Mouse (Mus musculus) mouse embryonic stem cell (cell line): ENCODE measurements around the gene Nutf2.

ENCODE experiments used
- in situ Hi-C, 2 experiments: fragments of 300-500 bp; cut with MboI; formaldehyde crosslinking; loops; 1 replicate in 1 of 2; 3 replicates in 1 of 2; pipeline ENCODE4 v1.14.3; 2019 to 2020; ENCODE audit warnings: low sequenced_read_pairs in 2 of 2, low pct_unique_long_range_greater_than_20kb in 1 of 2, mixed read lengths in 1 of 2; ENCODE audit not compliant: unreplicated experiment in 1 of 2

Nutf2 gene

GRCm38 (mm10) chr8:105853178-105853577 lies 7.2 kb upstream of the Nutf2 start, which contains the start of gene Cenpt:
Gene Cenpt (minus strand): TSS chr8:105853278.
- in situ Hi-C loops, result no loop called here

GRCm38 (mm10) chr8:105854303-105854702 lies 6.1 kb upstream of the Nutf2 start:
- in situ Hi-C loops, result no loop called here

- in situ Hi-C loops, result no loop called here
These were observed 5.6 kb upstream of the Nutf2 start, which contains the start of gene Thap11 for GRCm38 (mm10) chr8:105854715-105855216. Gene Thap11 (plus strand): TSS chr8:105855132.

- in situ Hi-C loops, result no loop called here
These were observed 4.9 kb upstream of the Nutf2 start for GRCm38 (mm10) chr8:105855248-105856167.

GRCm38 (mm10) chr8:105856168-105856835 lies 4.1 kb upstream of the Nutf2 start:
- in situ Hi-C loops, result no loop called here

GRCm38 (mm10) chr8:105858495-105858894 lies 1.9 kb upstream of the Nutf2 start:
- in situ Hi-C loops, result no loop called here

GRCm38 (mm10) chr8:105859314-105859713 lies 1.1 kb upstream of the Nutf2 start:
- in situ Hi-C loops, result no loop called here

GRCm38 (mm10) chr8:105861951-105862350 lies 1.6 kb downstream of the Nutf2 start:
- in situ Hi-C loops, result no loop called here

- in situ Hi-C loops, result no loop called here
These were observed 6.1 kb downstream of the Nutf2 start for GRCm38 (mm10) chr8:105866364-105867029.

- in situ Hi-C loops, result no loop called here
These were observed 13.9 kb downstream of the Nutf2 start for GRCm38 (mm10) chr8:105874301-105874700.

- in situ Hi-C loops, result no loop called here
These were observed 20.6 kb downstream of the Nutf2 start, which contains the start of gene Edc4 for GRCm38 (mm10) chr8:105880754-105881520. Gene Edc4 (plus strand): TSS chr8:105880881.

- in situ Hi-C loops, result no loop called here
These were observed 29.5 kb downstream of the Nutf2 start for GRCm38 (mm10) chr8:105889756-105890465.

- in situ Hi-C loops, result no loop called here
These were observed 30.5 kb downstream of the Nutf2 start for GRCm38 (mm10) chr8:105890870-105891269.

- in situ Hi-C loops, result no loop called here
These were observed 32.1 kb downstream of the Nutf2 start for GRCm38 (mm10) chr8:105892432-105892831.

- in situ Hi-C loops, result no loop called here
These were observed 33.0 kb downstream of the Nutf2 start, which contains the start of gene Nrn1l for GRCm38 (mm10) chr8:105893339-105893738. Gene Nrn1l (plus strand): TSS chr8:105893567.

- in situ Hi-C loops, result no loop called here
These were observed 37.6 kb downstream of the Nutf2 start for GRCm38 (mm10) chr8:105897801-105898480.
